Mouse (Mus musculus): ENCODE measurements around the gene Sgip1.
A peak's percentile ranks its signal among the peaks of the same experiment; 100 is the strongest.

Gene Sgip1

DNA sequence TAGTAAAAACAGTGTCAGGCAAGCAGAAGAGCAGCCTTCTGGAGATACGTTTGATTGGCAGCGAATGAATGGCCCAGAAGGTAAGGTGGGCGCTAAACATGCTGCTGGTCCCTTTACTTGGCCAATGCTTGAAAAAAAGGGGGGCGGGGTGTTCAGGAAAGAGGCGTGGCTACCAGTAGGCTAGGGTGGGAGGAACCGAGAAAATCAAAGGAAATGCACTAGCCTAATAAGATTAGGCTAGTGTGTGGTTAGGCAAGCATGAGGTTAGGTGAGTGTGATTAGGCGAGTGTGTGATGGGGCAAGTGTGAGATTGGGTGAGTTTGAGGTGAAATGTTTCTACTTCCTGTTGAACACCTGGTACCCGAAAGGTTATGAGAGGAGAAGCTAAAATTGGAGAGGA is at the start of gene Sgip1:
Gene Sgip1, plus strand, starts transcription at position 11 of the 400 bp plus-strand sequence.
- no peak for DNase-seq (ENCODE audit: extremely low spot score)

GRCm38 (mm10) chr4:102691402-102691801 is 49.7 kb upstream of the Sgip1 start:
- DNase-seq (ENCODE audit: extremely low spot score) = no peak

DNA sequence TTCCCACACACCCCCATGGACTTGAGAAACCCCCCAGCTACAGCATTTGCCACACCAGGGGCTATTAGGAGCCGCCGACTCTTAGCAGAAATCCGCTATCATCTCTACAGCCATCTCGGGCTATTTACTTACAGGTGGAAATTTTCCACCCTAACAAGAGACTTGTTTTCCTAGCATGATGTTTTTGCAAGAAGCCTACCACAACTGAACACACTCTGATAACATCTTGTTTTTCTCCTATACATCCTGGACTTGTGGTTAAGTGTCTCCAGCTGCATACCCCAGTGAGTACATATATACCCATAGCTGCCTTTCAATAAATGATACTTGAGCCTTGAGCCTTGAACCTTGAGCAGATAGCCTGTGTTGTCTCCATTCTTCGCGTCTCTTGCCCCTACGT is 43.1 kb upstream of the Sgip1 start:
- no peak for DNase-seq (ENCODE audit: extremely low spot score)

GRCm38 (mm10) chr4:102711731-102712130 is 29.4 kb upstream of the Sgip1 start:
- DNase-seq (ENCODE audit: extremely low spot score) = no peak

- no peak for DNase-seq (ENCODE audit: extremely low spot score)
Measured at GRCm38 (mm10) chr4:102715532-102715931, 25.6 kb upstream of the Sgip1 start.

DNA sequence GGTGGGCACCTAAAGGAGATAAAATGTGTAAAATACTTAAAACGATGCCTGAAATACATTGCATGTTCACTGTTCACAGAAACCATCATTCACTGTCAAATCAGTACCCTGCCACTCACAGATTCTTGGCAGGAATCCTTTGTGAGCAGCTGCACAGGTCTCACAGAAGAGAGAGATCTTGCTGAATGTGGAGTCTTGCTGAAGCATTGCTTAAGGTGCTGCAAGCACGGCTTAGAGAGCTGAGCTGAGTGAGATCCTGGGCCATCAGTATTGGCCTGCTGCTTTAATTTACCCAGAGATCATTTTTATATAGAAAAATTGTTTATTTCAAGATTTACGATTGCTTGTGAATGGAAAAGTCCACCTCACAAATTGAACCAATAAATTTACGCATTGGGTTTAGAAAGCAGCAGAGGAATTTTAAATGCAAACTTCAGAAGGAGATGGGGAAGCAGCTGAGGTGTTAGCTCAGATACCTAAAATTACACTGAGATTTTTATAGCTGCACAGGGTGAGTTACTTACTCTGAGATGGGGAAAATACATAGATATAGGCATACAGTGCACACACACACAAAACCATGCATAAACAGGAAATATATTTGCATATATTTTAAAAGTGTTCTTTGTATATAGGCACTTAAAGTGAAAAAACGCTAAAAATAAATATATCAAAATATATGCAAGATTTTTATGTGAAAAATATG is 23.8 kb upstream of the Sgip1 start:
- no peak for DNase-seq (ENCODE audit: extremely low spot score)

DNA sequence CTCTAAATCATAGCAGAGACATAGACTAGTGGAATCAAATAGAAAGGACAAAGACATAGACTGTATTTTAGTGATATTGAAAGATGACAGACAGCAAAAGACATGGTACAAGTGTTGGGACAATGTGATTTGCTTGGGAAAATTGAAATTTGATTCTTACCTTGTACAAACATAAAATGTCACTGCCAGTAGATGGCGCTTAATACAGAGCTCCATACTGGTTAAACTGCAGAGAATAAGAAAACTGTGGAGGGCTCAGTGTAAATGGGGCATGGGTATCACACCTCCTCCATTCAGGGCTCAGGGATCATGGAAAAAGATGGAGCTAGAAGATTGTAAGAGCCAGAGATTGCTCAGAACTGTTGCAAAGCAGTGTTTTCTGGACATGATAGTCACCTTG is 21.6 kb upstream of the Sgip1 start:
- no peak for DNase-seq (ENCODE audit: extremely low spot score)

DNA sequence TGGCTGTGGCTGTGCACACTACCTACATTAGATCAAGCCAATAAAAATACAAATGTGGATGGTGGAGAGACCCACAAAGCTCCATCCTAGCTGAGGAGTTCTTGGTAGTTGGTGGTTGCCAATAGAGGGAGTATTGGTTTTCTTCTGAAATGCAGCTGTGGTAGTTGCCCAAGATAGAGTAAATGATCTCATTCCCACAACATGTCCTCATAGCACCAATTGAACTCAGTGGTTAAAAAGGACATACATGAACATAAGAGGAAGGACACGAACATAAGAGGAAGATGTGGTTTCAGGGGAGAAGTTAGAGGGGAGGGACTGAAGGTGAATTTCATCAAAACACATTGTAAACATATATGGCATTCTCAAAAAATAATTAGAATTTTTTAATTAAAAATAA is 21.1 kb upstream of the Sgip1 start:
- no peak for DNase-seq (ENCODE audit: extremely low spot score)

DNA sequence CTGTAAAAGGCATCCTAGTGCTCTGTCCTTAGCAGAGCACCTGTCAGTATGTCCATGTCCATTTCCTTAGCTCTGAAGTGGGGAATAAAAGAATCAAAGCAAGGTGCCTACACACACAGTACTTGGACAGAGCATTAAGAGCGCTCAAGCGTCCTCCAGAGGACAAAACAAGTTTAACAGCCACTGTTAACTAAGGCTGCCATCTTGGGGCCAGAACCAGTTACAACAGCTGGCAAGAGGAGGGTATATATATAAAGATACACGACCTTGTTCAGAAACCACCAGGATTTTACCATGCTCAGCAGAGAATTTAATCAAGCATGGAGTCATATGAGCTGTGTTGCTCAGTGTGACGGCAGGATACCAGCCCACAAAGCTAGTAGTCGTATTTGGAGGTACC is 16.7 kb upstream of the Sgip1 start:
- no peak for DNase-seq (ENCODE audit: extremely low spot score)

GRCm38 (mm10) chr4:102730976-102731375 is 10.1 kb upstream of the Sgip1 start:
- no peak for DNase-seq (ENCODE audit: extremely low spot score)

GRCm38 (mm10) chr4:102734022-102734657 is 7.0 kb upstream of the Sgip1 start:
- no peak for DNase-seq (ENCODE audit: extremely low spot score)

DNA sequence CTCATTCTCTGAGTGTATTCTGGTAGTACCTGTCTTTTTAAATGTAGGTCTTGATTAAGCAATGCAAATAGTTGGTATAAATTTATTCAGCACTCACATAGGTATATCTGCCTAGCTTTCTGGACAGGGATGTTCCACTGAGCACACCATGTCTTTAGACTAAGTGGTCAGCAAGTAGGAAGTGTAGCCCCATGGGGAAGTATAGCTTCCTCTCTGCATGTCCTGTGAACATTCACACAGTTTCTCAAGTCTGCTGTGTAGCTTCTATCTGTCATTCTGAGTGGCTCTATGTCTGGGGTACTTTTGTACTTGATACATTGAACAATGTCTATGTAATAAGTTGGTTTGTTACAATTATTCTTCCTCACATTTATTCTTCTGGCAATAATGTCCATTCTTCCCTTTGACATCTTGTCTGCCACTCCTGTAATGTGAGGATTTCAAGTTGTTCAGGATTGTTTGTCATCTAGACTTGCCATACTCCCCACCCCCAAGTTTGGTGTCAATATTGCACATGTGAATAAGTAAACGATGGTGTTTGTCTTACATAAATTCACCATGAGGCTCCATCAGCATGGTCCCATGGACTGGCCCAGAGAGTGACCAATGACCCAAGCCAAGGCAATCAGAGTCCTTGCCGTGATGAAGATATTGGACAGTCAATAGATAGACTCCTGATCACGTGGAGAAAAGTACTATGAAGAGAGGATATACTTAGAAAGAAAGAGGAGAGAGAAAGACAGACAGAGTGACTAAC is 12.4 kb downstream of the Sgip1 start:
- no peak for DNase-seq (ENCODE audit: extremely low spot score)

DNA sequence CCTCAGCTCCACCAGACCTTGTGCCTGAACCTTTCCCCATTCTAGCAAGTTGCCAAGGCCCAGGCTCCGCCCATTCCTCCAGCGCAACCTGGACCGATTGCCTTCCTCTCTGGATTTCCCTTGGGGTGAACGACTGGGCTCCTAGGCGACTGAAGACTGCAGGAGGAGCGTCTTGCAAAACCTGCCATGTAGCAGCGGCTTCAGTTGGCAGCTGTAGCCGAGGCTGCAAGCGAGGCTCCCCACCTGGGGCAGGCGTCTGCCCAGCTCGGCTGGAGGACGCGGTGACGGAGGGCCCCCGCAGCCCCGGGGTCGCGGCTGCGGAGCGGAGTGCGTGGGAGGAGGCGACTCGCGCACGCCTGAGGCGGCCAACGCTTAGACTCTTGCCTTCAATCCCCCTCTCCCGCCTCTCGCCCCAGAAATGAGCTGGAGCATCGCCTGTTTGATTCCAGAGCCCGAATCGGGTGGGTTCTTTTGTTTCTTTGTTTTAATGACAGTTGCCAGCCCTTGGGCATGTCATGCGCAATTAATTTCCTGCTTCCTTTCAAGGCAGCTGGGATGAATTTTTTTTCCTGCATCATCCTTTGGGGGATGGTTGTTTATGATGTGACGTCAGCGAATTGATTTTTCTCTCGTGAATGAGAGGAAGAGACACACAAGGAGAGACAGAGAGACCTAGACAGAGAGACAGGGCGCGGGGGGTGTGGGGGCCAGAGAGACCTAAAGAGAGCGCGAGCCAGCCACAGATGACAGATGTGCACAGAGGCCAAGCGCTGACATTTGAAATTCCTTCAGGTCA is 18.2 kb downstream of the Sgip1 start:
- DNase-seq (ENCODE audit: extremely low spot score) = peak; percentile 59

DNA sequence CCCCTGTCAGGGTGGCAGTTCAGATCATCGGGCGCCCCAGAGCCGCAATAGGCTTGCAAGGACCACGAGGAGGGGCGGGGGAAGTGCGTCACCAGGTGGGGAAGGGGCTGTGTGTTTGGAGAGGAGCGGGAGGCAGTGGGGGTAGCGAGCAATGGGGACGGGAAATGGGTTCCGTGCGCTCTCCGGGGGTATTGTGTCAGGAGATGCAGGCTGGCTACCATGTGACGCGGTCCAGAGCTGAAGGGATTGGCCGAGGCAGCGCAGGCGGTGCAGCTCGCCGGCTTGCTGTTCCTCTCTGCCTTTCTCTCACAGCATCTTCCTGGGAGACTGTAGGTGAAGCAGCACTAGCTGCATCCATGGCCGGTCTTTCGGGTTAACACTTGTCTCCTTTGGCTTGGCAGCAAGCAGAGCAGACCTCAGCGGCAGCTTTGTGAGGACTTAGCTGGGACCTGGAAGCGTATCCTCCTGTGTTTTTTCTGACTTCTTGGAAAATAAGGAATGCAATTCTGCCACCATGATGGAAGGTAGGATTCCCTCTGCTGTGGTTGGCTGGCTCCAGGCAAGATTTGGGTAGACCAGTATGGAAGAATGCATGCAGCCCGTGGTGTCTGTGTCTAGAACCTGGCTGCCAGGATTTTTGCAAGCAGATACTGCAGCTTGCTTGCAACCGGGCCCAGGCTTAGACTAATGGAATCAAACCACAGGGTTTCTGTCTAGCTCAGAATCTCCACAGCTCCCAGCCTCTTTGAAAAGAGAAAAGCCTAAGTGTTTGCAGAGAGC is 19.1 kb downstream of the Sgip1 start:
- peak; percentile 86 for DNase-seq (ENCODE audit: extremely low spot score)

- DNase-seq (ENCODE audit: extremely low spot score) = no peak
Measured at GRCm38 (mm10) chr4:102762075-102762474, 21.0 kb downstream of the Sgip1 start.

- DNase-seq (ENCODE audit: extremely low spot score) = no peak
Measured at GRCm38 (mm10) chr4:102769070-102769469, 28.0 kb downstream of the Sgip1 start.

DNA sequence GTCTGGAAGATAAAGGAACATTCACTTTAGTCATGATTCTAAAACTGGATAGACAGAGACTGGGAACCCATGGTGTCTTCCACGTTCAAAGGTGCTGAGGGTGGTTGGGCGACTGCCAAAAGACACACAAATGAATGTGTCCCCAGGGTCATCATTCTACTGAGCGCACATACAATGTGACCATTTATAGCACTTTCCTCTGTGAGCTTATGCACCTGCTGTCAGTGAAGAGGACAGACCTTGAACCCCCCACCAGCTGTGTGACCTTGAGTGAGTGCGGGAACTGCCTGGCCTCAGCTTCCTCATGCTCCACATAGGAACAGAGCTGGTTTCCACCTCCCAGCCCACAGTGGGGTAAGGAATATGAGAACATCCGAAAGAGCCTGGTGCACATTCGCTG is 28.8 kb downstream of the Sgip1 start:
- no peak for DNase-seq (ENCODE audit: extremely low spot score)

GRCm38 (mm10) chr4:102771598-102772357 is 30.7 kb downstream of the Sgip1 start:
- no peak for DNase-seq (ENCODE audit: extremely low spot score)

DNA sequence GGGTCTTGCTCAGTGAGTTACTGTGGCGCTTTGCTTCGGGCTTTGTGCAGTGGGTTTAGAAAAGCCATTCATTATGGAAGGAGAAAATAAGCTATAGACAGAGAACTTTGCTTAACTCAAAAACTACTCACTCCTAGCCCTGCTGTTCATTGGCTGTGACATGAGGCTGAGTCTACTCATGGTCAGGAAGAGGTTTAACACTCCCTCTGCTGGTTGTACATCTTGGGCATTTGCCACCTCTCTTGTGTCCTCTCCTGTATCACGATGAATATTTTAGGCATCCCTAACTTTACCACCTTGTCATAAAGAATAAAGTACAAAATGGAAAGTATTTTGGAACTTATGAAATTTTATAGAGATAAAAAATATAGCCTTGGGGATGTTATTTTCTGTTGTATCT is 32.1 kb downstream of the Sgip1 start:
- DNase-seq (ENCODE audit: extremely low spot score) = no peak

DNA sequence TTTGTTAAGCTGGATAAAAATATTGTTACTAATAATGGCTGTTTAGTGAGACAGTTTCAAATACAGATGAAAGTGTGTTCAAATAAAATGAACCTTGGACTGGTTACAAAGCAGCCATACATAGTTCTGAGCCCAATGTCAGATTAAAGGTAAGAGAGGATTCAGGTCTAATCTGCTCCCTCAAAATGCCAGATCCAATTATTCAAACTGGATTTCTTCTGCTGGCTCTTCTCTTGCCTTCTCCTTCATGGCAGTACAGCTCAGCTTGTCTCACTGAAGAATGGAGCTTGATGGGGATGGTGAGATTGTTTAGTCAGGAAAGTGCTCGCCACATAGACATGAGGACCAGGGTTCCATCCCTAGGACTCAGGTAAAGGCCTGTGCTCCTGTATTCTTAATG is 32.7 kb downstream of the Sgip1 start:
- DNase-seq (ENCODE audit: extremely low spot score) = no peak

GRCm38 (mm10) chr4:102774549-102774948 is 33.5 kb downstream of the Sgip1 start:
- no peak for DNase-seq (ENCODE audit: extremely low spot score)
